Mouse (Mus musculus) frontal cortex, postnatal 14 days (tissue): ENCODE measurements around the gene Eif4h.
"Not testable (repeated sequence)": the region's sequence is repeated elsewhere in the genome, so short reads cannot be mapped to it uniquely, and the experiment has no call there.

ENCODE experiments used
- DNase-seq, 2 experiments: peaks; one replicate each; pipeline ENCODE4 v3.0.0; 2022; ENCODE audit warnings: low spot score in 2 of 2

Gene Eif4h

DNA sequence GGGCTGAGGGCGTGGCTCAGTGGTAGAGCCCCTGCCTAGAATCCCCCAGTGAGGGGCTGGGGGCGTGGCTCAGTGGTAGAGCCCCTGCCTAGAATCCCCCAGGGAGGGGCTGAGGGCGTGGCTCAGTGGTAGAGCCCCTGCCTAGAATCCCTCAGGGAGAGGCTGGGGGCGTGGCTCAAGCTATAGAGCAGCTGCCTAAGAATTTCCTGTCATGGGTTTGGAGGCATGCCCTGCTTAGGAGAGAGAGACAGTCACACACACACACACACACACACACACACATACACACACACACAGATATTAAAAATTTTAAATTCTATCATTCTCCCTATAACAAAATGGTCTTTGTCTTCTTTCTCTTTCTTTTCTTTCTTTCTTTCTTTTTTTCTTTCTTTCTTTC, 9.7 kb upstream of the Eif4h start:
- not testable (repeated sequence) for DNase-seq

DNA sequence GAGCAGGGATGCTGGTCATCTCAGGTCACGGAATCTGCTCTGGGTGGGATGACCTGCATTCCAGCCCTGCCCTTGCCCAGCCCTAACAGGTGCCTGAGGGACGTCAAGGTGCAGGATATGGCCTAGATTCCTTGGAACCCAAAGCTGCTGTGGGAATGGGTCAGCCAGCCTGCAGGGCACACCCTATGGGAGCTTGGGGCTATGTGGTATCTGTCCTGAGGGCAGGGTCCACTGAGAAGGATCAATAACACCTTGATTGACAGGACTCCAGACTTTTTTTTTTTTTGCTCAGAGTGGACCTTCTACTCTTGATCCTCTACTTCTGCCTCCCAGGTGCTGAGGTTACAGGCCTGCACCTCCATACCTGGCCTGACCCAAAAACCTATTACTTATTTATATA, 8.1 kb upstream of the Eif4h start:
- DNase-seq = no peak

DNA sequence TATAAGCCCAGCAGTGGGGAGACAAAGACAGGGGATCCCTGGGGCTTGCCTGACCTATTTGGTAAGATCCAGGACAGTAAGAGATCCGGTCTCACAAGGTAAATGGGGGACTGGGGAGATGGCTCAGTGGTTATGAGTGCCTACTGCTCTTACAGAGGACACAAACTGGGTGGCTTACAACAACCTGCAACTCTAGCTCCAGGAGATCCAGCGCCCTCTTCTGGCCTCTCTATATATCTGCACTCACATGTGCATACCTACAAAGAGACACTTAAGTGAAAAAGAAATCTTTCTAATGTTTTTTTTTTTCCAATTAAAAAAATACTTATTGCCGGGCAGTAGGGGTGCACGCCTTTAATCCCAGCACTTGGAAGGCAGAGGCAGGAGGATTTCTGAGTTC, 7.2 kb upstream of the Eif4h start:
- DNase-seq = no peak

DNA sequence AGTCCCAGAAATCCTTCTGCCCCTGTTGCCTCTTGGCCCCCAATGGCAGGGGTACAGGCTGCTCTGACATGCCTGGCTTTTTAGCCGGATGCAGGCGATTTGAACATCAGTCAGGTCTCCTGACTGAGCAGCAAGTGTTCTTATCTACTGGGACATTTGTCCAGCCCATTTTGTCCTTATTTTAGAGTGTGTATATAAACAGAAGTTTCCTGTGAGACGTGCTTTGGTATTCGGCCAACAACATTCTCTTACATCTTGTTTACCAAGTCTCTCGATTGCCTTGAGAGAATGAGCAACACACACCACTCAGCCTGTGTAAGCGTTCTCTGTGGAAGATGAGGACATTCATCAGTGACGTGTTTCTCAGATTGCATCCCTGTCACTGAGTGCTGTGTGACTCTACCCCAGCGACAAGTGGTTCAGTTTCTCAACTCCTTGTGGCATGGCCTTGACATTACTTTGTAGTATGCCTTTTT, 5.4 kb upstream of the Eif4h start:
- DNase-seq = no peak

GRCm38 (mm10) chr5:134644121-134644520, 4.8 kb upstream of the Eif4h start:
- DNase-seq = no peak

DNA sequence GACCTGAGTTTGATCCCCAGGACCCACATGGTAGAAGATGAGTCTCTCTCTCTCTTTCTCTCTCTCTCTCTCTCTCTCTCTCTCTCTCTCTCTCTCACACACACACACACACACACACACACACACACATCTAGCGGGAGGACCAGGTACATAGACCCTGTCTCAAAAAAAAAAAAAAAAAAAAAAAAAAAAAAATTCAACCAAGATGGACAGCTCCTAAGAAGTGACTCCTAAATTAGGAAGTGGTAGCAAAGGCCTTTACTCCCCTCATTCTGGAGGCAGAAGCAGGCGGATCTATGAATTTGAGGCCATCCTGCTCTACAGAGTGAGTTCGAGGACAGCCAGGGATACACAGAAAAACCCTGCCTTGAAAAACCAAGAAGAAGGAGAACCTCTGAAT, 1.1 kb upstream of the Eif4h start:
- DNase-seq = no peak

GRCm38 (mm10) chr5:134638461-134639268, 625 bp downstream of the Eif4h start:
- DNase-seq = peak in 1 of 2 experiments; percentile 25

DNA sequence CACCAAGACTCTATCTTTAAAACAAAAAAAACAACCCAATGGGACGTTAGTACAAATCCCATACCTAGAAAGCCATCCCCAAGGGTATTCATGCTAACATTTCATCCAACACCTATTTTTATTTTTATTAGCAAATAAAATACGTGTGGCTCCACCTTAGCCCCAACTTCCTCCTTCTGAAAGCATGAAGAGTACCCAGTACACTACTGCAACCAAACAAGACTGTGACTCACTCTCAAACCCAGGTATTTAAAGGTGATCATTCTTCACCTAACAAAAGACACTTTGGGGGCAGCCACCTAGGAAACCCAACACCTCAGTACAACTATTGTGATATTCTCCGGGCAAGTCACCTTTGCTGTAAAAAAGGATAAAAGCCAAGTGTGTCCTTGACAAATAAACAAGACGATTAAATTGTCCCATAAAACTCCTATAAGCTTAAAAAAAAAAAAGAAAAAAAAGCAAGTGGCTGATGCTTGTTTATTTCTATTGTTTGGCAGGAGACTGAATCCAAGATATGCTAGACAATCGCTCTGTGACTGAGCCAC, 1.4 kb downstream of the Eif4h start:
- DNase-seq = no peak

DNA sequence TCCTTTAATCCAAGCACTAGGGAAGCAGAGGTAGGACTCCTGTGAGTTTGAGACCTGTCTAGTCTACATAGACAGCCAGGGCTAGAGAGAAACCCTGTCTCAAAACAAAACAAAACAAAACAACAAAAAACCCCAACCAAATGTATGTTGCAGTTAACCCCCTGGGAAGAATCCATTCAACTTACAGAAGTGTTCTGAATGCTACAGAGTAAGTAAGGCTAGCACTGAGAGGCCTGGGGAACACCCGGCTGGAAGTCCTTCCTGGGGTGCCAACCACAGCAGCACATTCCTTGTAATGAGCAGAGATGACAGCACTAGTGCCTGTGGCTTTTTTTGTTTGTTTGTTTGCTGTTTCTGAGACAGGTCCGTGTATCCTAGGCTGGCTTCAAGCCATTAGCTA, 6.4 kb downstream of the Eif4h start:
- DNase-seq = no peak

GRCm38 (mm10) chr5:134630835-134631234, 8.5 kb downstream of the Eif4h start:
- DNase-seq = no peak

DNA sequence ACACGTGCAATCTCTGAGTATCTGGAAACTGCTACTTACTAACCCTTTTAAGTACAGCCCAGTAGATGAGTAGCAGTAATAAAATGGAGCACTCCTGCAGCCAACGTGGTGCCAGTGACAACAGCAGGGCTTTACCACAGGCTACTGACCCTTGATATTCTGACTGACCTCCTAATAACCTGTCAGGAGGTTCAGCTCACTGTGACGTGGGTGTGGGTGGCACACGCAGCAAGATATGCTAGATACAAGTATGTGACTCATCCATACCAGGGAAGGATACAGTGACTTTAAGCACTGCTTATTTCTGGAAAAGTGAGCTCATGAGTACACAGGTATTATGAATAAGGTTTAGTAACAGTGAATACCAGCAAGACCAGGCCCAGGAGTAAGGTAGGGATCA, 9.8 kb downstream of the Eif4h start:
- no peak for DNase-seq

GRCm38 (mm10) chr5:134622069-134622468, 17.2 kb downstream of the Eif4h start:
- DNase-seq = no peak

DNA sequence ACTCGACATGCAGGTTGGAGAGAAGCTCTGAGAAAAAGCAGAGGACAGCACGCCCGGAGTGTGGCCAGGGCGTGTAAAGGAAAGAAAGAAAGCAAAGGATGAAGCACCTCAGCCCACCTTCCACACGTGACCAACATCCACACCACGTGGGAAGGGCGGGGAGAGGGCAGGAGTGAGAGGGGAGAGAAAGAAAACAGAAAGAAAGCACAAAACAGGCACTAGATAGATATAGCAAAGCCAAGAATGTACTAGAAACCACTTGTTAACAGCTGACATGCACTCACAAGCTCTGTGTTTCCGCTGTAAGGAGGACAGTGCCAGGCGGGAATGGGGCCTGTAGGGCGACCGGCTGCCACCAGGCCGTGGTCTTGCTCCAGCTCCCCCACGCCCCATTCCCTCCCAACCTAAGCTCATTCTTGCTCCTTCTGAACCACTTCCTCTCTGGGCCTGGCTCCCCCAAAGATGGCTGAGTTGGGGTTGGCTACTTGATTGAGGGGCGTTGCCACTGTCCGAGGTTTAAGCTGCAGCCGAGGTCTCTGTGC, 18.1 kb downstream of the Eif4h start:
- DNase-seq = no peak

GRCm38 (mm10) chr5:134620457-134620856, 18.8 kb downstream of the Eif4h start:
- no peak for DNase-seq

- peak; percentile 55 to 58 for DNase-seq
Observed at GRCm38 (mm10) chr5:134617071-134617470, 22.2 kb downstream of the Eif4h start.

DNA sequence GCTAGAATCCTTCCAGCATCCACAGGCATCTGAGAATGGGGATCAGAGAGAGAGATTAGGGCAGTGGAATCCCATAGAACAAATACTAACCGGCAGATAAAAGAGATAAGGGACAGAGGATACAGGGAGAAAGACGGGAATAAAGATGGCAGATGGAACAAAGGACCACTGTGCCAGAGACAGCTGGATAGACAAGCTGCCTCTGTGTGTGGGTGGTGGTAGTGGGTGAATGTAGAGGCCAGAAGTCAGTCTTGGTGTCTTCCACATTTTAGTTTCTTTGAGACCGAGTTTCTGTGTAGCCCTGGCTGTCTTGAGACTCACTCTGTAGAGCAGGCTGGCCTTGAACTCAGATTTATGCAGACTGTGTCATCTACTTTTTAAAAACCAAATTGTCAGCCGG, 23.5 kb downstream of the Eif4h start:
- DNase-seq = no peak

DNA sequence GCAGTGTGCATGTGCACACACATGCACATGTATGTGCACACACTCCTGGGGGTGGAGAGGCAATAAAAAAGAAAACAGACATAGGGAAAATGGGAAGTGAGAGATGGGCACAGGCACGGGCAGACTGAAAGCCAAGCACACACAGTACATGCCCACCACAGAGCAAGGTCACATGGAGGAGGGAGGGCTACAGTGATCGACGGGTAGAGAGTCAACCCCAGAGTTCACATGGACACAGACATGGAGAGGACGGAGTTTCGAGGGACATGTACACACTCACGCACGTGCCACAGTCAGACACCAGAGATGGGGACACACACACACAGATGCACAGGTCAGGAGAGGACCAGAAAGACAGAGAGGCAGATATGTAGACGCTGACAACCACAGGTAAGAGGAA, 23.9 kb downstream of the Eif4h start:
- no peak for DNase-seq

- DNase-seq = no peak
Observed at GRCm38 (mm10) chr5:134614802-134615201, 24.5 kb downstream of the Eif4h start, which contains the start of gene Lat2. Gene Lat2, minus strand, starts transcription at chr5:134615025.

DNA sequence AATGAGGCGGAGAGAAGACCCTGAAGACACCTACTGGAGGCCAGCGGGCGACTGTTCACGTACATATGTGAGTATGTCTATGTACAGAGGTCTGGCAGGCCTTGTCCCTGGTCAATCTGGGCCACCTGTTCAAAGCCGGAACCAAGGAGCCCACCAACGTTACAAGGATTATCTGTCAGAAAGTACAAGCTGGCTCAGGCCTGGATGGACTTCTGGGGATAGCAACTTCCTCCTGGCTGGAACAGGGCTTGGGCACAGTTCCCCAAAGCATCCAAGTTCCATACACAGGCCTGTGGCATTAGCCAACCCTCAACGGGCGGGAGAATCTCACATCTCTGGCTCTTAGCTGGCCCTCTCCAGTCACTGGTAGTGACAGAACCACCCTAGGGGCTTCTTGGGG, 25.0 kb downstream of the Eif4h start:
- no peak for DNase-seq

- DNase-seq = no peak
Observed at GRCm38 (mm10) chr5:134613727-134614126, 25.6 kb downstream of the Eif4h start.

- no peak for DNase-seq
Observed at GRCm38 (mm10) chr5:134611810-134612521, 27.3 kb downstream of the Eif4h start.

DNA sequence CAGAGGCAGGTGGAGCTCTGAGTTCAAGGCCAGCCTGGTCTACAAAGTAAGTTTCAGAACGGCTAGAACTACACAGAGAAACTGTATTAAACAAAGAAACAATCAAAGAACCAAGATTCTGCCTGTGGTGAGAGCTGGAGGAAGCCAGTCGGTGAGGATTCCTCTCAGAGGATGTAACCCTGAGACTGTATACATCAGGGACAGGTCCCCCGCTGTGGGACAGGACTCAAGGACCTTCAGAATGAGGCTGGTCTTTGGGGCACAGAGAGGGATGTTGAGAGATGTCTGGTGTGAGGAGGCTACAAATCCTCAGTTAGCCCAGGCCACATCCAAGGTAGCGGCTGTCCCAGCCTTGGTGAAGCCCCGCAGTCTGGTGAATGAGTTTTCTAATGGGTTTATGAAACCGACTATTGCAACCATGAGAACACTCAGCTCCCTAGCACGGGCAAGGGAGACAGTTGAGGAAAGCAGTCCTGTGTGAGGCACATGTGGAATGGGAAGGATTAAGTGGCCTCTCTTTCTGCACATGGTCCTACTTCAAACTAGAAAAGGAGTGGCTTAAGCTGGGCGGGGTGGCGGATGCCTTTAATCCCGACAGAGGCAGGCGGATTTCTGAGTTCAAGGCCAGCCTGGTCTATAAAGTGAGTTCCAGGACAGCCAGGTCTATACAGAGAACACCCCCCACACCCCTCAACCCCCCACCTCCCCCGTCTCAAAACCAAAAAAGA, 29.2 kb downstream of the Eif4h start:
- no peak for DNase-seq
